Mouse (Mus musculus) neural tube, embryonic 11.5 days (tissue): ENCODE data around the gene Foxs1. TPM values are rescaled to one million over a fixed set of nuclear protein-coding genes. Genes with fewer than 3 reads are reported as not detected.

ENCODE experiments used
- ATAC-seq: fragments of 200-750 bp; cut with Nextera tagmentation; 2 replicates; pipeline ENCODE4 v1.8.0; 2017; ENCODE audit warnings: moderate number of reproducible peaks, mild to moderate bottlenecking, moderate TSS enrichment, moderate library complexity; ENCODE audit not compliant: insufficient read depth, low FRiP score, low TSS enrichment
- DNase-seq: peaks from one replicate; pipeline ENCODE4 v3.0.0-alpha.2; 2015; ENCODE audit warnings: low spot score
- H3K27ac ChIP-seq: fragments of 300-500 bp; sonication (generic); 2 replicates; pipeline ENCODE4 v1.5.1; 2014; ENCODE audit warnings: low read depth, mild to moderate bottlenecking, low read length
- H3K27me3 ChIP-seq: fragments of 300-500 bp; sonication (generic); 2 replicates; pipeline ENCODE4 v1.6.1; 2014; ENCODE audit warnings: mild to moderate bottlenecking, low read length, mixed read lengths; ENCODE audit not compliant: control insufficient read depth, insufficient read depth
- H3K36me3 ChIP-seq: fragments of 300-500 bp; sonication (generic); 2 replicates; pipeline ENCODE4 v1.6.1; 2014; ENCODE audit warnings: mild to moderate bottlenecking, low read length, moderate library complexity, mixed read lengths; ENCODE audit not compliant: control insufficient read depth, insufficient read depth
- H3K4me1 ChIP-seq: fragments of 300-500 bp; sonication (generic); 2 replicates; pipeline ENCODE4 v1.6.1; 2014; ENCODE audit warnings: low read length, mixed read lengths; ENCODE audit not compliant: control insufficient read depth, insufficient read depth
- H3K4me2 ChIP-seq: fragments of 300-500 bp; sonication (generic); 2 replicates; pipeline ENCODE4 v1.6.1; 2014; ENCODE audit warnings: low read depth, mild to moderate bottlenecking, moderate library complexity
- H3K4me3 ChIP-seq: fragments of 300-500 bp; sonication (generic); 2 replicates; pipeline ENCODE4 v1.5.1; 2014; ENCODE audit warnings: low read depth, low read length
- H3K9ac ChIP-seq: fragments of 300-500 bp; sonication (generic); 2 replicates; pipeline ENCODE4 v1.6.1; 2014; ENCODE audit warnings: mild to moderate bottlenecking, low read length
- H3K9me3 ChIP-seq: fragments of 300-500 bp; sonication (generic); 2 replicates; pipeline ENCODE4 v1.6.1; 2016; ENCODE audit warnings: low read length; ENCODE audit not compliant: control insufficient read depth
- WGBS: fragments of 180-500 bp; shearing (Covaris S2); extraction: QIAGEN DNeasy Blood & Tissue Kit; methylation state at CpG from one replicate; pipeline ENCODE4 v1.1.7; 2014; 5-methylcytosine and 5-hydroxymethylcytosine counted together
- polyA plus RNA-seq: library from polyadenylated mRNA; unstranded; fragments of >200 nt; fragmentation: Nextera tagmentation; extraction: Ambion mirVana; gene quantifications from 2 replicates; pipeline ENCODE4 v1.2.1, GENCODE M21; 2014

Foxs1 gene
- polyA plus RNA-seq, 1 experiment from 2014 or later = 0.46 TPM

DNA sequence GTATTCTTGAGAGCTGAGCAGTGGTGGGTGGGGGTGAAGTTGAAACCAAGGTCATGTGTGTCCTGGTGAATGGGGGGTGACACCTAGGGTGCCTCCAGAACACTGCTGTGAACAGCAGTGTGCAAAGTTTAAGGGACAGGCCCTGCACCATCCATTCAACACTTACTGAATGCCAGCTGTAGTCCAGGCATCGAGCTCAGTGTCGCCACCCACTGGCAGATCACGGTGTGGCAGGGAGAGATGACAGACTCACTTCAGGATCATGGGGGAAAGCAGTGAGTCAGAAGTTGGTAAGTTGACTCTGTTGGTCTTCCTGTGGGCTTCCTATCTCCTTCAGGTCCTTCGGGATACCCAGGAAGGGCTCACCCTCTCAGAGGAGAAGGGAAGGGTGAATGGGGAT lies 6.8 kb upstream of the Foxs1 start:
- no peaks in the 10 kb centered on the region for H3K9me3 ChIP-seq
- H3K4me3 ChIP-seq = no peak overlapping the region
- H3K4me1 ChIP-seq = 0 out of 2 replicates have a peak, but pooled peaks cover 2% of the 10 kb centered on the region
- H3K27me3 ChIP-seq = peaks cover 40% of the 10 kb centered on the region
- DNase-seq (peak; percentile 54), ATAC-seq (no peak)
- H3K9ac ChIP-seq = no peak overlapping the region
- no peak overlapping the region for H3K4me2 ChIP-seq
- WGBS = 11% methylated on average over 4 of the region's 4 CpGs
- no peak overlapping the region for H3K27ac ChIP-seq
- no peaks in the 10 kb centered on the region for H3K36me3 ChIP-seq

GRCm38 (mm10) chr2:152933614-152934013 lies 606 bp upstream of the Foxs1 start:
- no peak overlapping the region for H3K27ac ChIP-seq
- no peak overlapping the region for H3K4me3 ChIP-seq
- no peaks in the 10 kb centered on the region for H3K27me3 ChIP-seq
- no peaks in the 10 kb centered on the region for H3K4me1 ChIP-seq
- ATAC-seq (no peak; the same call in 1 of the 2 replicates), DNase-seq (peak; percentile 56)
- no peaks in the 10 kb centered on the region for H3K9me3 ChIP-seq
- H3K4me2 ChIP-seq = no peak overlapping the region
- no peaks in the 10 kb centered on the region for H3K36me3 ChIP-seq
- no peak overlapping the region for H3K9ac ChIP-seq
- WGBS = 35% methylated on average over 5 of the region's 5 CpGs

DNA sequence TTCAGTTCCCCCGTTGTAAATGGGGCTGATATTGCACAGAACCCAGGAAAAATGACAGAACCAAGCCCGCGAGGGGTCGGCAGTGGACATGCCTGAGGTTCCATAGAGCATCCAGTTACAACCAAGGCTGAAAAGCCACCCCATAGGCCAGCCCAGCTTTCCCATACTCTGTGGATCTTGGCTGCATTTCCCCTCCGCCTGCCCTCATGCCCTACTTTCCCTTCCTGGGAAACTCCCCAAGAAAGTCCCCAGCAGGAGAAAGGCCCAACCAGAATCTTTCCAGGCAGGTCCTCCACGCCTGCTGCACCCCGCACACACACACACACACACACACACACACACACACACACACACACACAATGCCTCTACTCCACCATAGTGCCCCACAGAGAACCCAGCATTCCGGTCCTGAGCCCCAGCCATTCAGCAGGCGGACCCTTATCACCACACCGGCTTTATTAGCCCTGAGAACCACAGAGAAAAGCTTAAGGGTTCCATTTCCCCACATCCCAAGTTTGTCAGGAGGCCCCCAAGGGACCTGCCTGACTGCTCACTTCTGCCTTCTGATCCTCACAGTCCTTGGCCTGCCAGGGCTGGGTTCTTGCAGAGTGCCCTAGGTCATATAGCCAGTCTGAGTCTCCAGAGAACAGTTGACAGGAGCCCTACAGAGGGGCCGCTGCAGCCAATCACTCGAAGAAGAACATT lies 1.4 kb downstream of the Foxs1 start:
- Histone ChIP-seq H3K4me3 (no peak overlapping the region), H3K9me3 (no peaks in the 10 kb centered on the region), H3K27ac (no peak overlapping the region), H3K4me1 (no peaks in the 10 kb centered on the region), H3K36me3 (no peaks in the 10 kb centered on the region), H3K4me2 (no peak overlapping the region), H3K9ac (no peak overlapping the region), H3K27me3 (no peaks in the 10 kb centered on the region)
- DNase-seq = no peak
- no peak for ATAC-seq
- 76% methylated on average over 12 of the region's 12 CpGs for WGBS

- no peaks in the 10 kb centered on the region for H3K9me3 ChIP-seq
- no peak overlapping the region for H3K27ac ChIP-seq
- no peak for ATAC-seq
- no peaks in the 10 kb centered on the region for H3K27me3 ChIP-seq
- H3K9ac ChIP-seq = no peak overlapping the region; the same call in 1 of the 2 replicates
- H3K4me3 ChIP-seq = no peak overlapping the region
- H3K4me1 ChIP-seq = no peaks in the 10 kb centered on the region
- no peaks in the 10 kb centered on the region for H3K36me3 ChIP-seq
- WGBS = 28% methylated on average over 2 of the region's 2 CpGs
- DNase-seq = no peak
- no peak overlapping the region for H3K4me2 ChIP-seq
Measured at GRCm38 (mm10) chr2:152930276-152930675, 2.7 kb downstream of the Foxs1 start.

DNA sequence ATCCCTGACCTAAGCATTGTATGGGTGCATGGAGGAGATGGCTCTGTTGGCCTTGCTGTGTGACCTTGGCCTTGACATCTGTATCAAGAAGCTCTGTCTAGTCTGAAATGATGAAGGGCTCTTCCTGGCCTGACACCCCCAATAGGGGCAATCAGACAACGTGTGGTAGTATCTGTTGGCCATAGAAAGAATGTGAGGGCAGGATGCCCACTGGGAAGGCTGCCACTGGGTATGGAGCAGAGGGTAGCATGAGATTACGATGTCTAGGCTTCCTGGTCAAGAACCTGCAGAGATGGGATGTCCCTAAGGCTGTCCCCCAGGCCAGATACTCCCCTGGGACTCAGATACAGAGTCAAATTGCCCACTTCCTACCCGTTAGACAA lies 4.0 kb downstream of the Foxs1 start:
- 67% methylated on average over 3 of the region's 3 CpGs for WGBS
- Histone ChIP-seq H3K36me3 (no peaks in the 10 kb centered on the region), H3K4me3 (no peak overlapping the region), H3K4me2 (no peak overlapping the region), H3K27me3 (no peaks in the 10 kb centered on the region), H3K9me3 (no peaks in the 10 kb centered on the region), H3K4me1 (no peaks in the 10 kb centered on the region), H3K9ac (no peak overlapping the region), H3K27ac (no peak overlapping the region)
- DNase-seq = no peak
- ATAC-seq = no peak

- WGBS = 50% methylated on average over 14 of the region's 14 CpGs
Measured at GRCm38 (mm10) chr2:152928219-152928987, 4.6 kb downstream of the Foxs1 start.

DNA sequence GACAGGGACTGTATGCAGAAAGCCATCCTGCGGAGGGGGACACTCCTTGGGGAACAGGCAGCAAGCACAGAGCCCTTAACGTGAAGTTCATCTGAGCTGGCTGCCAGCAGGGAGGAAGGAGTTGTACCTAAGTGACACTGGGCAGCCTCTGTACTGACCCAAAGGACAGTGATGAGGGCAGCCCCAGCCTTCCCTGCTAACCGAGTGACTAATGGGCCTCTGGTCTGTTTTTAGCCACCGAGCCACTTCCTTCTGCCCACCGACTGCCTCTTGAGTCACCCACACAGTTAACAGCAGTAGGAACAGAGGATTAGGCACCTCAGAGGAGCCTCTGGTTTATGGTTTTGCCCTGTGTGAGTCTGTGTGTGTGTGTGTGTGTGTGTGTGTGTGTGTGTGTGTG lies 5.6 kb downstream of the Foxs1 start:
- H3K4me3 ChIP-seq = no peak overlapping the region
- DNase-seq = no peak
- ATAC-seq = no peak
- no peaks in the 10 kb centered on the region for H3K27me3 ChIP-seq
- WGBS = 55% methylated on average over 5 of the region's 5 CpGs
- H3K4me2 ChIP-seq = no peak overlapping the region
- H3K4me1 ChIP-seq = no peaks in the 10 kb centered on the region
- H3K9me3 ChIP-seq = no peaks in the 10 kb centered on the region
- no peaks in the 10 kb centered on the region for H3K36me3 ChIP-seq
- H3K9ac ChIP-seq = no peak overlapping the region
- no peak overlapping the region for H3K27ac ChIP-seq

More at GRCm38 (mm10) chr2:152928219-152928987, 4.6 kb downstream of the Foxs1 start:
- no peak overlapping the region for H3K9ac ChIP-seq
- H3K27me3 ChIP-seq = no peaks in the 10 kb centered on the region
- H3K4me1 ChIP-seq = no peaks in the 10 kb centered on the region
- no peak overlapping the region for H3K27ac ChIP-seq
- no peak for DNase-seq
- H3K4me2 ChIP-seq = no peak overlapping the region
- ATAC-seq = no peak
- H3K36me3 ChIP-seq = no peaks in the 10 kb centered on the region
- no peaks in the 10 kb centered on the region for H3K9me3 ChIP-seq
- no peak overlapping the region for H3K4me3 ChIP-seq

DNA sequence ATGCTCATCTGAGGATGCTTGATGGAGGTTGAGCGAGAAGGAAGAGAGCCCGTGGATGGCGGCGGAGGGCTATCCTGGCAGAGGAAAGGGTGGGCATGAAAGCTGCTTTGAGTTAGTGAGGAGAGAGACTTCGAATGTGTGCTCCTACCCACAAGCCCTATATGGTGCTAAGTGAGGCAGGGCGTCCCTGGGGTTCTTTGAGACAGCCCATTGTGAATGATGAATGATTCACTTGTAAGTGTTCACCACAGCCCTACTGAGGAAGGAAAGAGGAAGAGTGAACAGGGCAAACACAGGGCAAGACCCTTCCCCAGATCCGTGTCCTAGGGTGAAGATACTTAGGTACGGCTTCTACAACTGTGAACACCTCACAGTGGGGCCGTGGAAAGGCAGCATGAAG lies 6.1 kb downstream of the Foxs1 start:
- ATAC-seq (no peak), DNase-seq (no peak)
- Histone ChIP-seq H3K9me3 (no peaks in the 10 kb centered on the region), H3K27me3 (no peaks in the 10 kb centered on the region), H3K9ac (no peak overlapping the region), H3K4me3 (no peak overlapping the region), H3K4me1 (no peaks in the 10 kb centered on the region), H3K36me3 (no peaks in the 10 kb centered on the region), H3K4me2 (no peak overlapping the region), H3K27ac (no peak overlapping the region)
- 69% methylated on average over 9 of the region's 9 CpGs for WGBS
